In genomic region chr8:118343267-118343666, GRCm38 (mm10) we compare ENCODE assay signal across 18 mouse cellular contexts. TPM values are rescaled to one million over a fixed set of nuclear protein-coding genes. Genes with fewer than 3 reads are reported as not detected.
A peak's percentile ranks its signal among the peaks of the same experiment; 100 is the strongest.
DNase-seq lines count a peak whose midpoint lies in the region; ATAC-seq and TF ChIP-seq lines count a peak whose summit lies in the region.
"Had no signal": no experiment of that assay in that cellular context is flagged by ENCODE, and none has a peak within 500 bp of the region (broad histone marks: within the 10 kb centered on the region; RNA-seq: fewer than 3 reads in every experiment).

No protein-coding gene starts in this region.

- TF ChIP-seq CTCF in Patski (IDR thresholded peaks at IDR 0.05), result no peak

- H3K27ac ChIP-seq in forebrain, embryonic 16.5 days (ENCODE audit: low read length), result no peak overlapping the region
- no peak overlapping the region for H3K27ac ChIP-seq in forebrain, embryonic 12.5 days
- H3K27ac ChIP-seq in lung, embryonic 15.5 days, result no peak overlapping the region
- H3K27ac ChIP-seq: heart, embryonic 15.5 days; hindbrain, embryonic 13.5 days; stomach, postnatal 0 days had no signal

- POLR2A ChIA-PET in Patski (lab: Charles Lee), result no interaction called here

- no peaks in the 10 kb centered on the region for H3K27me3 ChIP-seq in forebrain, embryonic 16.5 days (replicated peaks; ENCODE audit: control insufficient read depth, insufficient read depth, low read length)
- no peaks in the 10 kb centered on the region for H3K27me3 ChIP-seq in forebrain, embryonic 12.5 days
- H3K27me3 ChIP-seq in lung, embryonic 15.5 days, result no peaks in the 10 kb centered on the region
- H3K27me3 ChIP-seq in Patski, result no peaks in the 10 kb centered on the region
- H3K27me3 ChIP-seq: heart, embryonic 15.5 days; hindbrain, embryonic 13.5 days had no signal

- 0 out of 2 replicates have a peak, but pooled peaks have one; percentile 47 for ATAC-seq in forebrain, embryonic 16.5 days
- no peak for ATAC-seq in forebrain, embryonic 12.5 days (ENCODE audit: low FRiP score)
- peak; percentile 27; the same call in 1 of the 2 replicates for ATAC-seq in lung, embryonic 15.5 days (ENCODE audit: borderline replicate concordance, extremely low read depth, low FRiP score, low TSS enrichment)
- ATAC-seq in Patski, result peak; percentile 74

- no peaks in the 10 kb centered on the region for H3K9me3 ChIP-seq in forebrain, embryonic 16.5 days (ENCODE audit: control insufficient read depth, low read length)
- H3K9me3 ChIP-seq in forebrain, embryonic 12.5 days, result no peaks in the 10 kb centered on the region
- H3K9me3 ChIP-seq in lung, embryonic 15.5 days, result no peaks in the 10 kb centered on the region
- H3K9me3 ChIP-seq: heart, embryonic 15.5 days; hindbrain, embryonic 13.5 days had no signal

- H3K4me2 ChIP-seq in forebrain, embryonic 16.5 days (ENCODE audit: low read length), result no peak overlapping the region
- no peak overlapping the region for H3K4me2 ChIP-seq in forebrain, embryonic 12.5 days
- H3K4me2 ChIP-seq in lung, embryonic 15.5 days, result no peak overlapping the region
- H3K4me2 ChIP-seq: heart, embryonic 15.5 days; hindbrain, embryonic 13.5 days; liver, embryonic 11.5 days; midbrain, embryonic 11.5 days had no signal

- 15% methylated on average over 4 of the region's 4 CpGs for WGBS in forebrain, embryonic 16.5 days
- 63% methylated on average over 4 of the region's 4 CpGs for WGBS in forebrain, embryonic 12.5 days
- WGBS in lung, embryonic 15.5 days, result 45% methylated on average over 4 of the region's 4 CpGs

- H3K36me3 ChIP-seq in forebrain, embryonic 16.5 days (ENCODE audit: control insufficient read depth, insufficient read depth), result no peaks in the 10 kb centered on the region
- H3K36me3 ChIP-seq in forebrain, embryonic 12.5 days (replicated peaks), result no peaks in the 10 kb centered on the region
- no peaks in the 10 kb centered on the region for H3K36me3 ChIP-seq in lung, embryonic 15.5 days
- H3K36me3 ChIP-seq: heart, embryonic 15.5 days; hindbrain, embryonic 13.5 days had no signal

- peaks cover 20% of the 10 kb centered on the region for H3K4me1 ChIP-seq in forebrain, embryonic 16.5 days (replicated peaks; ENCODE audit: control insufficient read depth, insufficient read depth, low read length)
- H3K4me1 ChIP-seq in forebrain, embryonic 12.5 days, result peaks cover 8% of the 10 kb centered on the region; the same call in 1 of the 2 replicates
- no peaks in the 10 kb centered on the region for H3K4me1 ChIP-seq in lung, embryonic 15.5 days

- CTCF ChIA-PET in Patski (lab: Charles Lee), result interaction anchor here (2.2 kb wide), 1 partner anchor 10 kb away, joined by 5 read pairs; no protein-coding TSS in a partner anchor

- no peak overlapping the region for H3K9ac ChIP-seq in forebrain, embryonic 16.5 days (replicated peaks; ENCODE audit: low read depth, low read length)
- H3K9ac ChIP-seq in forebrain, embryonic 12.5 days, result no peak overlapping the region
- H3K9ac ChIP-seq in lung, embryonic 15.5 days, result no peak overlapping the region
- H3K9ac ChIP-seq: heart, embryonic 15.5 days; hindbrain, embryonic 13.5 days had no signal

- in situ Hi-C loops in Patski (cut with MboI; ENCODE audit: low pct_unique_long_range_greater_than_20kb), result no loop called here

- no peak overlapping the region for H3K4me3 ChIP-seq in forebrain, embryonic 16.5 days (replicated peaks; ENCODE audit: low read length)
- H3K4me3 ChIP-seq in forebrain, embryonic 12.5 days (replicated peaks), result no peak overlapping the region
- H3K4me3 ChIP-seq in lung, embryonic 15.5 days, result no peak overlapping the region
- H3K4me3 ChIP-seq: heart, embryonic 15.5 days; hindbrain, embryonic 13.5 days had no signal

- no peak for DNase-seq in lung, postnatal 14 days
- DNase-seq in Patski (ENCODE audit: low read depth, low spot score), result no peak
- DNase-seq in right cerebral cortex, adult 2 months (ENCODE audit: low spot score in 2 of 2), result peak; percentile 35 to 36
- no peak for DNase-seq in MN1 (ENCODE audit: low spot score)
- no peak for DNase-seq in heart, adult 18-20 months
- DNase-seq: kidney, adult 11 months; kidney, postnatal 25 days; spleen, adult 18-20 months; thymus, postnatal 4 days had no signal

RNA-seq across cellular contexts. Expression of gene Cdh13, which starts 59.7 kb away (rescaled TPM):
- polyA plus RNA-seq in forebrain, embryonic 16.5 days (2015; fragmentation: Nextera tagmentation; extraction: Ambion mirVana), result 110 and 129 TPM in 2 replicates
- polyA plus RNA-seq in forebrain, embryonic 12.5 days (2016; fragmentation: Nextera tagmentation; extraction: Ambion mirVana), result 9.4 and 10.8 TPM in 2 replicates
- polyA plus RNA-seq in lung, embryonic 15.5 days (2015; fragmentation: Nextera tagmentation; extraction: Ambion mirVana), result 2.9 and 3.5 TPM in 2 replicates
- polyA plus RNA-seq in Patski (2021), result 62.2 TPM
- total RNA-seq in heart, adult 18-20 months (2021), result 100 to 1,000 TPM; 159 to 168 TPM
- total RNA-seq: common myeloid progenitor, adult 5-6 weeks had no signal

Comparison
In these comparisons a context has a peak if more than half of its experiments do, and no peak if none do; other contexts are left out.
1. DNase-seq: peak in right cerebral cortex, adult 2 months (2 of 2); none in lung, postnatal 14 days (single experiment), Patski (single experiment), MN1 (single experiment) and heart, adult 18-20 months (0 of 2).